Mouse (Mus musculus): ENCODE results near the gene Mrps23.

Mrps23 gene

GRCm38 (mm10) chr11:88250568-88250967 is 46.4 kb downstream of the Mrps23 start:
- no peak for TF ChIP-seq GATA4 (IDR thresholded peaks at IDR 0.05; ENCODE audit: insufficient replicate concordance, low read length)

GRCm38 (mm10) chr11:88251295-88251694 is 47.1 kb downstream of the Mrps23 start:
- no peak for TF ChIP-seq GATA4 (IDR thresholded peaks at IDR 0.05; ENCODE audit: insufficient replicate concordance, low read length)

GRCm38 (mm10) chr11:88251972-88252766 is 48.0 kb downstream of the Mrps23 start:
- no peak for TF ChIP-seq GATA4 (IDR thresholded peaks at IDR 0.05; ENCODE audit: insufficient replicate concordance, low read length)

- TF ChIP-seq GATA4 (IDR thresholded peaks at IDR 0.05; ENCODE audit: insufficient replicate concordance, low read length) = no peak
Measured at GRCm38 (mm10) chr11:88252767-88253513, 48.8 kb downstream of the Mrps23 start.

- no peak for TF ChIP-seq GATA4 (IDR thresholded peaks at IDR 0.05; ENCODE audit: insufficient replicate concordance, low read length)
Measured at GRCm38 (mm10) chr11:88253514-88254167, 49.5 kb downstream of the Mrps23 start.

- no peak for TF ChIP-seq GATA4 (IDR thresholded peaks at IDR 0.05; ENCODE audit: insufficient replicate concordance, low read length)
Measured at GRCm38 (mm10) chr11:88257700-88258099, 53.5 kb downstream of the Mrps23 start.

GRCm38 (mm10) chr11:88258212-88258611 is 54.0 kb downstream of the Mrps23 start:
- no peak for TF ChIP-seq GATA4 (IDR thresholded peaks at IDR 0.05; ENCODE audit: insufficient replicate concordance, low read length)

- no peak for TF ChIP-seq GATA4 (IDR thresholded peaks at IDR 0.05; ENCODE audit: insufficient replicate concordance, low read length)
Measured at GRCm38 (mm10) chr11:88260463-88260862, 56.3 kb downstream of the Mrps23 start.

All from liver, adult (tissue).